Mouse (Mus musculus) ES-Bruce4 (cell line): Measurements from ENCODE around the gene Olfr710. TPM values are rescaled to one million over a fixed set of nuclear protein-coding genes. Genes with fewer than 3 reads are reported as not detected.
"Not testable (repeated sequence)": the region's sequence is repeated elsewhere in the genome, so short reads cannot be mapped to it uniquely, and the experiment has no call there.

Experiments
- H3K27ac ChIP-seq: 2 replicates; pipeline ENCODE4 v1.5.1; 2012; ENCODE audit warnings: low read length, inconsistent platforms; ENCODE audit not compliant: insufficient read depth
- H3K27me3 ChIP-seq: 2 replicates; pipeline ENCODE4 v1.6.1; 2012; ENCODE audit warnings: mild to moderate bottlenecking, low read length, inconsistent platforms; ENCODE audit not compliant: control insufficient read depth, poor library complexity, insufficient read depth, severe bottlenecking
- H3K36me3 ChIP-seq: 2 replicates; pipeline ENCODE4 v1.6.1; 2012; ENCODE audit warnings: inconsistent platforms, mild to moderate bottlenecking, low read length, moderate library complexity; ENCODE audit not compliant: control insufficient read depth, poor library complexity, insufficient read depth, severe bottlenecking
- H3K4me1 ChIP-seq: one replicate; pipeline ENCODE4 v1.8.1; 2011; ENCODE audit warnings: low read length; ENCODE audit not compliant: control insufficient read depth, insufficient read depth
- H3K4me3 ChIP-seq: 2 replicates; pipeline ENCODE4 v1.5.1; 2011; ENCODE audit warnings: low read depth, mild to moderate bottlenecking, low read length
- H3K9ac ChIP-seq: 2 replicates; pipeline ENCODE4 v1.6.1; 2012; ENCODE audit warnings: low read depth, mild to moderate bottlenecking, inconsistent platforms; ENCODE audit not compliant: poor library complexity, severe bottlenecking
- H3K9me3 ChIP-seq: replicated peaks from 2 replicates; pipeline ENCODE4 v1.6.1; 2012; ENCODE audit warnings: mild to moderate bottlenecking, low read length, inconsistent platforms; ENCODE audit not compliant: control insufficient read depth, poor library complexity, insufficient read depth, severe bottlenecking
- EP300 ChIP-seq: IDR thresholded peaks from 2 replicates; pipeline ENCODE4 v1.6.1; 2011; ENCODE audit warnings: low read depth, low read length; ENCODE audit not compliant: insufficient read depth
- polyA plus RNA-seq: library from polyadenylated mRNA; stranded (reverse); fragments of >200 nt; gene quantifications from 2 replicates; pipeline ENCODE4 v1.2.4, GENCODE M21; 2011; ENCODE audit warnings: low read depth; ENCODE audit not compliant: missing spikeins, insufficient read depth, insufficient read length

Gene Olfr710
- polyA plus RNA-seq, 1 experiment, result not detected

- TF ChIP-seq EP300, result no peak
- Histone ChIP-seq H3K9ac (no peak within 1 kb of the TSS), H3K36me3 (no peaks in the 10 kb centered on the region), H3K9me3 (no peaks in the 10 kb centered on the region), H3K4me1 (no peaks in the 10 kb centered on the region), H3K27ac (no peak within 1 kb of the TSS), H3K4me3 (no peak within 1 kb of the TSS), H3K27me3 (no peaks in the 10 kb centered on the region)
These were observed 40.4 kb downstream of the Olfr710 start, which contains the start of gene Olfr1532-ps1 for GRCm38 (mm10) chr7:106907676-106908075. Gene Olfr1532-ps1 (plus strand): TSS chr7:106908001.

GRCm38 (mm10) chr7:106901141-106901540 is 47.0 kb downstream of the Olfr710 start, which contains the start of gene Olfr707:
Gene Olfr707 (minus strand): TSS chr7:106901241.
- not testable (repeated sequence) for H3K4me1 ChIP-seq, H3K9ac ChIP-seq, H3K4me3 ChIP-seq, H3K27me3 ChIP-seq, H3K9me3 ChIP-seq, H3K36me3 ChIP-seq, H3K27ac ChIP-seq

Other genes with a start within 250 kb of the Olfr710 start
- not detected in 2 replicates for gene Olfr695, start 231.9 kb downstream of the Olfr710 start, polyA plus RNA-seq
- gene Olfr697, start 205.9 kb downstream of the Olfr710 start, polyA plus RNA-seq, result not detected in 2 replicates
- not detected in 2 replicates for gene Olfr698, start 192.9 kb downstream of the Olfr710 start, polyA plus RNA-seq
- gene Olfr699, start 155.1 kb downstream of the Olfr710 start, polyA plus RNA-seq, result not detected in 2 replicates
- gene Olfr700, start 139.5 kb downstream of the Olfr710 start, polyA plus RNA-seq, result not detected in 2 replicates
- not detected in 2 replicates for gene Olfr701, start 134.2 kb downstream of the Olfr710 start, polyA plus RNA-seq
- gene Olfr702, start 114.4 kb downstream of the Olfr710 start, polyA plus RNA-seq, result not detected in 2 replicates
- not detected in 2 replicates for gene Olfr703, start 105.0 kb downstream of the Olfr710 start, polyA plus RNA-seq
- gene Olfr704, start 85.1 kb downstream of the Olfr710 start, polyA plus RNA-seq, result not detected in 2 replicates
- gene Olfr705, start 71.4 kb downstream of the Olfr710 start, polyA plus RNA-seq, result not detected in 2 replicates
- gene Olfr706, start 60.1 kb downstream of the Olfr710 start, polyA plus RNA-seq, result not detected in 2 replicates
- gene Olfr707, start 47.1 kb downstream of the Olfr710 start, polyA plus RNA-seq, result not detected in 2 replicates
- not detected in 2 replicates for gene Olfr1532-ps1, start 40.3 kb downstream of the Olfr710 start, polyA plus RNA-seq
- gene Olfr709-ps1, start 16.1 kb downstream of the Olfr710 start, polyA plus RNA-seq, result not detected in 2 replicates
- not detected in 2 replicates for gene Olfr6, start 15.6 kb upstream of the Olfr710 start, polyA plus RNA-seq
- gene Olfr711, start 27.1 kb upstream of the Olfr710 start, polyA plus RNA-seq, result not detected in 2 replicates
- gene Olfr2, start 57.8 kb upstream of the Olfr710 start, polyA plus RNA-seq, result 0.11 TPM in 1 of 2 replicates, not detected in the other
- gene Olfr713, start 82.9 kb upstream of the Olfr710 start, polyA plus RNA-seq, result 0.09 TPM in 1 of 2 replicates, not detected in the other
- not detected in 2 replicates for gene Olfr714, start 122.7 kb upstream of the Olfr710 start, polyA plus RNA-seq
- gene Olfr17, start 144.9 kb upstream of the Olfr710 start, polyA plus RNA-seq, result not detected in 2 replicates
- gene Olfr715b, start 162.1 kb upstream of the Olfr710 start, polyA plus RNA-seq, result not detected in 2 replicates
- not detected in 2 replicates for gene Olfr715, start 182.8 kb upstream of the Olfr710 start, polyA plus RNA-seq
- gene Olfr716, start 190.0 kb upstream of the Olfr710 start, polyA plus RNA-seq, result not detected in 2 replicates
- 0.42 TPM in 1 of 2 replicates, not detected in the other for gene Nlrp14, start 218.7 kb upstream of the Olfr710 start, polyA plus RNA-seq